Mouse (Mus musculus) central nervous system, embryonic 18 days (tissue): Measurements from ENCODE around the gene BC017158. TPM values are rescaled to one million over a fixed set of nuclear protein-coding genes. Genes with fewer than 3 reads are reported as not detected.

ENCODE experiments used
- polyA plus RNA-seq: library from polyadenylated mRNA; depleted of rRNA; stranded (reverse); fragments of >200 nt; gene quantifications from 2 replicates; pipeline ENCODE4 v1.2.3, GENCODE M21; 2012; rRNA removed

The BC017158 gene
- 24.4 and 26.5 TPM in 2 replicates for polyA plus RNA-seq

GRCm38 (mm10) chr7:128297617-128298480 is at the start of gene BC017158:
BC017158 (minus strand) TSS chr7:128298170.

GRCm38 (mm10) chr7:128265411-128265810 is 32.6 kb downstream of the BC017158 start, which contains the start of gene Slc5a2:
Slc5a2 (plus strand) TSS chr7:128265657.

DNA sequence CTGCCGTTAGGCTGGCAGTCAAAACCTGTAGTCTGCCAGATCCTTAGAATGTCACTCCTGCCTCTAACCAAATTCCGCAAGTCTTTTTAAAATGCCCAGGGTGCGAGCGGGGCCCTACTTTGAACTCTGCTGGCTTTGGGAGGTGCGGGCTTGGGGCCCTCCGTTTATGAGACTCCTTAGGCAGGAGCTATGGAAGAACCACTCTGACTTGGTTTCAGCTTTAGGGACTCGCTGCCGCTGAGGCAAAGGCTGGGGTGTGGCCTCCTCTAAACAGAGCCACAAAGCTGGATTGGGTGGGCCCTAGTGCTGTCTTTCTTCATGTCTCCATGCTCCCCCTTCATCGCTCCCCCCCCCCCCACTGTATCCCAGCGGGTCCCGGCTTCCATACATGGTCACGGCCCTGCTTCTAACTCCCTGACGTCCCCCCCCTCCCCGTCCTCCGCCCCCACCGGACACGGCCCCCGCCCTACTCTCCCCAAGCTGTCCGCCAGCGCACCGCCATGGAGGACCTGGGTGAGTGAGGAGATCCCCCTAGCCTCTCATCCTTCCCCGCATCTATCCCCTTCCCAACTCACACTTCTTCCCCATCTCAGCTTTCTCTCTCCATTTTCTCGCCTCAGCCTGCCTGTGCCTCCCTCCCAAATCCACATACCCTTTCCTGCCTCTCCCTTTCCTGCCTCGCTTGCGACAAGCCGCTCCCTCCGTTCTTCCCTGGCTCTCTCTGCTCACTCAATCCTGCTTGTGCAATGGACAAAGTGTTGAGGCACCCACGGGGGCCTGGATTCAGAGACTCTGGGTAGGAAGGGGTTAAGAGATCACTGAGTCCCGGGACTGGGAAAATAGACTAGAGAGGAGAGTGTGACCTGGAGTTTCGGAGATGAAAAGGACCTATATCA is 51.2 kb downstream of the BC017158 start, which contains the start of gene Tgfb1i1:
Gene Tgfb1i1, plus strand, starts transcription at position 317 of the 896 bp plus-strand sequence.

DNA sequence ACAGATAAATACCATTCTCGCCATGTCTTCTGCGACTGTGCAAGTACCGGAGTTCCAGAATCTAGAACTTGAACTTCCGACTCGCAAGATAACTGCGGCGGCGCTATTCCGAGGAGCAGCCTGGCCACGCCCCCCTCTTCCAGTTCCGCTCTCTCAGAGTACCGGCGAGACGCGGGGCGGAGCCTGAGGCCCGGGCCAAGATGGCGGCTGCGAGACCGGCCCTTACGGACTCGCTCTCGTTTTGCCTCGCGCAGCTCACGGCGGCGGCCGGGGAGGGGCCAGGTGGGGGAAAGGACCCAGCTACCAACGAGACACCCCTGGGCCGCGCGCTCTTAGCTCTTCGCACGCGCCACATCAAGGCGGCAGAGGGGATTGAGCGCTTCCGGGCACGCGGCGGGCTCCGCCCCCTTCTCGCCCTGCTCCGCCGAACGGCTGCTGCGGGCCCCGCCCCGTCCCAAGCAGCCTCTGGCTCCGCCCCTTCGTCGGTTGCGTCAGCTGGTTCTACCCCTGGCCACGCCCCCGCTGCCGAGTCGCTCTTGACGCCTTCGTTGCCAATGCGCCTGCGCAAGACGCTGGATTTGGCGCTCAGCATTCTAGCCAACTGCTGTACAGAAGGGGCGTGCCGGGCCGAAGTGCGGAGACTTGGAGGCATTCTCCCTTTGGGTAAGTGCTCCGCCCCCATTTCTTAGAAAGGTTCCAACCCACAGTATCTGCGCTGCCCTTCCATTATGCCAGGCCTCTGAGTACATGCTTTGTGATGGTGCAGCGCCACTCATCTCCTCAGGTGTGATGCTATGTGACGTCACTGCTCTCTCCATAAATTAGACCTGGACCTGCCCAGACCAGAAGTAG is 59.8 kb downstream of the BC017158 start, which contains the start of gene 9130023H24Rik:
Gene 9130023H24Rik, minus strand, starts transcription at position 105 of the 852 bp plus-strand sequence.

DNA sequence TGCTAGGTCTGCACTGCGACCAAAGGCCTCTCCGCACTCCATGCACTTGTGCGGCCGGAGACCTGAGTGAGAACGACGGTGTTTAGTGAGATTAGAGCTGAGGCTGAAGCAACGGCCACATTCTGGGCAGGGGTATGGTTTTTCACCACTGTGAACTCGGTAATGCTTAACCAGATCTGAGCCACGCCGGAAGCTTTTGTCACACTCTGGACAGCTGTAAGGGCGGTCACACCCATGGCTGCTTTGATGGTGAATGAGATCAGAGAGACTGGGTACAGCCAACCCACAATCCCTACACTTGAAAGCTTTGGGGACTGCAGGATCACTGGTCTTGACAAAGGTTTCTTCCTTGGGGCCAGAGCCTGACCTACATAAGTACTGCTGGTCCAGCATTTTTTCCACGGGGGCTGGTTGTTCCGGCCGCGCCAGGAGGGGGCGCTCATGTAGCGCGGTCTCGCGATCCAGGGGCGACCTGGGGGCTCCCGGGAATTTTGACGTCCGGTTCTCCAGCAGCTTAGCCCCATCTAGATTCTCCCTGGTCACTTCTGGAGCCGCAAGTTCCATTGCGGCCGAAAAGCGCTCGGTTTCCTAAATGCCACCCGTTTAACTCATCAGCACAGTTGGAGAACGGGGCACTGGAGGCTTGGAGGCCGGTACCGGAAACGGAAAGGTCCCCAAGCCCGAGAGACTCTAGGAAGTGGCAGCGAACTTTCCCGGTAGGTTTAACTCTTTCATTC is 60.9 kb downstream of the BC017158 start, which contains the start of gene Armc5:
Gene Armc5, plus strand, starts transcription at position 487 of the 737 bp plus-strand sequence.

Other genes with a start within 250 kb of the BC017158 start
- 1.1 and 1.7 TPM in 2 replicates for gene Itgam, start 235.5 kb downstream of the BC017158 start, polyA plus RNA-seq
- gene Gm49368, start 235.5 kb downstream of the BC017158 start, polyA plus RNA-seq, result not detected in 2 replicates
- gene Itgax, start 168.6 kb downstream of the BC017158 start, polyA plus RNA-seq, result 0.09 and 0.10 TPM in 2 replicates
- gene Itgad, start 143.8 kb downstream of the BC017158 start, polyA plus RNA-seq, result 0.13 and 0.20 TPM in 2 replicates
- 0.83 and 11.2 TPM in 2 replicates for gene Cox6a2, start 91.8 kb downstream of the BC017158 start, polyA plus RNA-seq
- 10.1 and 10.3 TPM in 2 replicates for gene Armc5, start 60.8 kb downstream of the BC017158 start, polyA plus RNA-seq
- gene 9130023H24Rik, start 60.1 kb downstream of the BC017158 start, polyA plus RNA-seq, result 2.5 and 2.6 TPM in 2 replicates
- gene Tgfb1i1, start 51.4 kb downstream of the BC017158 start, polyA plus RNA-seq, result 12.3 and 12.9 TPM in 2 replicates
- gene Slc5a2, start 32.5 kb downstream of the BC017158 start, polyA plus RNA-seq, result 0.06 and 0.12 TPM in 2 replicates
- 52.9 and 63.2 TPM in 2 replicates for gene Rgs10, start 120.6 kb upstream of the BC017158 start, polyA plus RNA-seq
- 159 and 167 TPM in 2 replicates for gene Tial1, start 163.5 kb upstream of the BC017158 start, polyA plus RNA-seq
- 2.4 and 2.6 TPM in 2 replicates for gene Bag3, start 225.4 kb upstream of the BC017158 start, polyA plus RNA-seq